Mouse (Mus musculus) layer of hippocampus, adult 2 months (tissue): ENCODE measurements around the gene Rpp14. TPM values are rescaled to one million over a fixed set of nuclear protein-coding genes. Genes with fewer than 3 reads are reported as not detected.
"Not testable (repeated sequence)": the region's sequence is repeated elsewhere in the genome, so short reads cannot be mapped to it uniquely, and the experiment has no call there.

Experiments
- DNase-seq, 2 experiments: peaks; one replicate each; pipeline ENCODE4 v3.0.0; 2022; ENCODE audit warnings: low spot score in 2 of 2
- H3K27ac ChIP-seq: fragments of 200-600 bp; 2 replicates; pipeline ENCODE4 v1.8.1; 2022
- H3K4me3 ChIP-seq: fragments of 200-600 bp; 2 replicates; pipeline ENCODE4 v1.8.1; 2022; ENCODE audit warnings: mild to moderate bottlenecking
- CTCF ChIP-seq: fragments of 200-600 bp; conservative IDR thresholded peaks from 2 replicates; pipeline ENCODE4 v1.8.1; 2022; ENCODE audit warnings: antibody characterized with exemption, mild to moderate bottlenecking, moderate library complexity
- total RNA-seq, 2 experiments: library from RNA; stranded (reverse); gene quantifications; 2 replicates each; pipeline ENCODE4 v1.2.3; 2021

Rpp14 gene
- total RNA-seq, 2 experiments from 2014 or later, result 30.5 to 31.7 TPM

- TF ChIP-seq CTCF, result no peak
- no peak overlapping the region for H3K27ac ChIP-seq
- DNase-seq, result no peak
- no peak overlapping the region for H3K4me3 ChIP-seq
These were observed 31.4 kb downstream of the Rpp14 start for GRCm38 (mm10) chr14:8111545-8111944.

GRCm38 (mm10) chr14:8112036-8112435, 31.9 kb downstream of the Rpp14 start:
- H3K27ac ChIP-seq, result no peak overlapping the region
- TF ChIP-seq CTCF, result no peak
- no peak for DNase-seq
- no peak overlapping the region for H3K4me3 ChIP-seq

GRCm38 (mm10) chr14:8113616-8114015, 33.4 kb downstream of the Rpp14 start:
- H3K4me3 ChIP-seq, result no peak overlapping the region
- no peak overlapping the region for H3K27ac ChIP-seq
- TF ChIP-seq CTCF, result no peak
- no peak for DNase-seq

- H3K4me3 ChIP-seq, result no peak overlapping the region
- no peak overlapping the region for H3K27ac ChIP-seq
- no peak for TF ChIP-seq CTCF
- DNase-seq, result no peak
These were observed 34.1 kb downstream of the Rpp14 start for GRCm38 (mm10) chr14:8114306-8114705.

GRCm38 (mm10) chr14:8114756-8115155, 34.6 kb downstream of the Rpp14 start:
- H3K4me3 ChIP-seq, result no peak overlapping the region
- H3K27ac ChIP-seq, result no peak overlapping the region
- no peak for TF ChIP-seq CTCF
- no peak for DNase-seq

GRCm38 (mm10) chr14:8115772-8116171, 35.6 kb downstream of the Rpp14 start:
- DNase-seq, result no peak
- no peak for TF ChIP-seq CTCF
- no peak overlapping the region for H3K27ac ChIP-seq
- no peak overlapping the region for H3K4me3 ChIP-seq

- no peak for TF ChIP-seq CTCF
- no peak for DNase-seq
- no peak overlapping the region for H3K27ac ChIP-seq
- no peak overlapping the region for H3K4me3 ChIP-seq
These were observed 37.2 kb downstream of the Rpp14 start for GRCm38 (mm10) chr14:8117371-8117770.

- Histone ChIP-seq H3K27ac (no peak overlapping the region), H3K4me3 (no peak overlapping the region)
- no peak for TF ChIP-seq CTCF
- DNase-seq, result no peak
These were observed 39.3 kb downstream of the Rpp14 start for GRCm38 (mm10) chr14:8119454-8119853.

GRCm38 (mm10) chr14:8119904-8120303, 39.7 kb downstream of the Rpp14 start:
- TF ChIP-seq CTCF, result no peak
- H3K4me3 ChIP-seq, result no peak overlapping the region
- DNase-seq, result no peak
- H3K27ac ChIP-seq, result no peak overlapping the region

GRCm38 (mm10) chr14:8123141-8123540, 43.0 kb downstream of the Rpp14 start:
- peak in 1 of 2 experiments; percentile 50 for DNase-seq
- H3K27ac ChIP-seq, result peak overlapping the region; percentile 21
- no peak for TF ChIP-seq CTCF
- no peak overlapping the region for H3K4me3 ChIP-seq

- not testable (repeated sequence) for DNase-seq, H3K4me3 ChIP-seq
- peak overlapping the region; percentile 21 for H3K27ac ChIP-seq
These were observed 43.4 kb downstream of the Rpp14 start for GRCm38 (mm10) chr14:8123611-8124010.

GRCm38 (mm10) chr14:8124046-8124881, 44.1 kb downstream of the Rpp14 start:
- Histone ChIP-seq H3K27ac (no peak overlapping the region), H3K4me3 (no peak overlapping the region)
- DNase-seq, result no peak
- TF ChIP-seq CTCF, result peak; percentile 36

GRCm38 (mm10) chr14:8127971-8128370, 47.8 kb downstream of the Rpp14 start:
- no peak for TF ChIP-seq CTCF
- no peak for DNase-seq

GRCm38 (mm10) chr14:8132789-8133188, 52.6 kb downstream of the Rpp14 start:
- TF ChIP-seq CTCF, result no peak
- no peak overlapping the region for H3K27ac ChIP-seq
- no peak for DNase-seq
- H3K4me3 ChIP-seq, result no peak overlapping the region

More at GRCm38 (mm10) chr14:8127971-8128370, 47.8 kb downstream of the Rpp14 start:
- Histone ChIP-seq H3K27ac (no peak overlapping the region), H3K4me3 (no peak overlapping the region)
